Mouse (Mus musculus) effector memory CD4-positive, alpha-beta T cell, adult 7 months (primary cell): ENCODE measurements around the gene Rhot1. TPM values are rescaled to one million over a fixed set of nuclear protein-coding genes. Genes with fewer than 3 reads are reported as not detected.

ENCODE experiments used
- polyA plus RNA-seq: library from polyadenylated mRNA; unstranded; fragments of 100-300 nt; shearing (Covaris generic); gene quantifications from one replicate; pipeline ENCODE4 v1.2.1, GENCODE M21; 2017

The Rhot1 gene
- polyA plus RNA-seq: 52.9 TPM

DNA sequence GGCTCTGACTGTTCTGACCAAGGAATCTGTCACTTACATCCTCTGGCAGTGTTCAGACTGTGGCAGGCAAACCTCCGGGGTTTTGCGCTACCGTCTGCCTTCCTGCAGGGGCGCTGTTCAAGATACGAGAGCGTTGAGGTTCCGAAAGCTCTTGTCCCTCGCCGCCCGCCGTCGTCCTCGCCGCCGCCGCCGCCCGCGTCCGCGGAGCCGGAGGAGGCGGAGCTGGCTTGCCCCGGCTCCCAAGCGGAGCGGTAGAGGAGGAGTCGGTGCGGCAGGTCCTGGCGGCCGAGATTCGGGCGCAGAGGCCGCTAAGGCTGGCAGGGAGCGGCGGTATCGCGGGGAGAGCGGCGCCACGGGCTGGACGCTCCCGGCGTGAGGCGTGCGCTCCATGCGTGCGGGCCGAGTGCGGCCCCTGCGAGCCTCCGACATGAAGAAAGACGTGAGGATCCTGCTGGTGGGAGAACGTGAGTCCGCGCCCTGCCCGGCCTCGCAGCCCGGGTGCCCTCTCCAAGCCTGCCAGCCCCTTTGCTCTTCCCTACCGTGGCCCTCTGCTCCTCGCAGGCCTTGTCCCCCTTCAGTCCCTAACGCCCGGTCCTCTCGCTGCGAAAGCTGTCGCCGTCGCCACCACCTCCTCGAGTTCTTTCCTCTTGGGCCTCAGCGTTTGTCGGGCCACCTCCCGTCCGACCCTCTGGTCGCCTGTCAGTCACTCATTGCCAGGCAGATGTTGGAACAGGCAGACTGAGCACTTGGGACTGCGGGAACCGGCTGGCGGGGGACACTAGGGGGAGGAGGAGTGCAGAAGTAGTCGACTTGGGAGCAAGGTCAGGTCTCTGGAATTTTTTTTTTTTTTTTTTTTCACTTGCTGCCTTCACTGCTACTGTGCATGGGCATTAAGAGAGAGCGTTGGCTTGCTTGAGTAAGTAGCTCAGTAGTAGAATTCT, at the start of gene Rhot1:
Gene Rhot1 (plus strand): TSS at position 160 of the 941 bp plus-strand sequence.

DNA sequence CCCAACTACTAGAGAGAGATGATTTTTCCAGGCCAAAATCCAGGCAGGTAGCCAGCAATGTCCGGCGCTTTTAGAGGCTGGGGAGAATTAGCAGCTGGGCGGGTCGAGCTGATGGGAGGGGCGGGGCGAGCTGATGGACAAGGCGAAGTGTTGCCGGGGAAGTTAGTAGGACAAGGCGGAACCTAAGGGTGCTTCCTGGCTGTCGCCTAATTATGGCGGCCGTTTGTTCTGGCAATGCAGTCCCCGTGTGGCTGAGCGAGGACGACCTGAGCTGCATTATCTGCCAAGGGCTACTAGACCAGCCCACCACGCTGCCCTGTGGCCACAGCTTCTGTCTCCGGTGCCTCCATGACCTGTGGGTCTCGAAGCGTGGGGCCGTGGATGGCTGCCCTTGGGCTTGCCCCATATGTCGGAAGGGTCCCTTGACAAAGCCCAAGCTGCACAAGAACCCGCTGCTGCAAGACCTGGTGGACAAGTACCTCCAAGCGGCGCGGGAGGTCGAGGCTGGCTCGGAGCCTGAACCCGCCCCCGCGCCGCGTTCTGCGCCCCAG, 25.0 kb upstream of the Rhot1 start, which contains the start of gene Rnf135:
Gene Rnf135 (plus strand): TSS at position 147 of the 551 bp plus-strand sequence.

DNA sequence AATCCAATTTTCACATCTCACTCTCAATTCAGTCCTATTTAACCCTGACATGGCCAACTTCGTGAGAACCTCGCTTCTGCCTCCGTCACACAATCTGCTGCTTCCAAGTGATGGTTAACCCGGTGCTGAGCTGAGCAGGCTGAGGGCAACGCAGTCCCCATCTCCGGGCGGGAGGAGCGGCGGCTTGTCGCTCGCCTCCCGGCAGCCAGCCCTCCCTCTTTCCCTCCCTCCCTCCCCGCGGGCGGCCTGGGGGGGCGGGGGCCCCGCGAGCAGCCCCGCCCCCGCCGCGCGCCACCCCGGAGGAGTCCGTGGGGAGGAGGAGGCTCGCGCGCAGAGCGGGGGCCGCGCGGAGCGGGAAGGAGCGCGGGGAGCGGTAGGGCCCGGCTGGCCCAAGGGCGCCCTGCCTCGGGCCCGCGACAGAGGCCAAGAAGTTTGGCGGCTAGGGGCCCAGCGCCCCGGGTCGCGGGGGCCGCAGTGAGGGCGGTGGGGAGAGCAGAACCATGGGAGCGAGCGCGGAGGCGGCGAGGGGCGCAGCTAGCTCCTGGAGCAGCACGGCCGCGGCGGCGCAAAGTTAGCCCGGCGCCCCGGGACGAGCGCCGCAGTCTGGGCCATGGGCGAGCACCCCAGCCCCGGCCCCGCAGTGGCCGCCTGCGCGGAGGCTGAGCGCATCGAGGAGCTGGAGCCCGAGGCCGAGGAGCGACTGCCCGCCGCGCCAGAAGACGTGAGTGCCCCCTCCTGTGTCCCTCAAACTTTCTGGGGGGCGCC, 91.9 kb downstream of the Rhot1 start, which contains the start of gene Rhbdl3:
Gene Rhbdl3 (plus strand): TSS at position 362 of the 765 bp plus-strand sequence.

Other genes starting within 250 kb of the Rhot1 start
- 38.1 TPM for gene Utp6, start 246.6 kb upstream of the Rhot1 start, polyA plus RNA-seq
- gene Suz12, start 215.9 kb upstream of the Rhot1 start, polyA plus RNA-seq: 40.1 TPM
- gene Crlf3, start 128.0 kb upstream of the Rhot1 start, polyA plus RNA-seq: 315 TPM
- gene Atad5, start 119.6 kb upstream of the Rhot1 start, polyA plus RNA-seq: 3.4 TPM
- gene Tefm, start 66.8 kb upstream of the Rhot1 start, polyA plus RNA-seq: 5.1 TPM
- 0.78 TPM for gene Adap2, start 54.9 kb upstream of the Rhot1 start, polyA plus RNA-seq
- 3.9 TPM for gene Rnf135, start 25.2 kb upstream of the Rhot1 start, polyA plus RNA-seq
- gene Rhbdl3, start 91.9 kb downstream of the Rhot1 start, polyA plus RNA-seq: 4.9 TPM
- 8.5 TPM for gene 5730455P16Rik, start 169.0 kb downstream of the Rhot1 start, polyA plus RNA-seq
- gene Zfp207, start 174.3 kb downstream of the Rhot1 start, polyA plus RNA-seq: 195 TPM
- gene Psmd11, start 219.6 kb downstream of the Rhot1 start, polyA plus RNA-seq: 132 TPM